Mouse (Mus musculus) testis, adult 10 weeks (tissue): ENCODE results near the gene Slc4a4. TPM values are rescaled to one million over a fixed set of nuclear protein-coding genes. Genes with fewer than 3 reads are reported as not detected.

ENCODE experiments used
- polyA plus RNA-seq: library from polyadenylated mRNA; stranded (reverse); fragments of 350-450 nt; fragmentation: Illumina TruSeq; extraction: RNeasy Lipid Tissue Mini Kit (QIAGEN cat#74804); gene quantifications from one replicate; pipeline ENCODE4 v1.2.3, GENCODE M21; 2014; ENCODE audit warnings: low read depth, low replicate concordance

Slc4a4 gene
- polyA plus RNA-seq = 0.70 TPM

DNA sequence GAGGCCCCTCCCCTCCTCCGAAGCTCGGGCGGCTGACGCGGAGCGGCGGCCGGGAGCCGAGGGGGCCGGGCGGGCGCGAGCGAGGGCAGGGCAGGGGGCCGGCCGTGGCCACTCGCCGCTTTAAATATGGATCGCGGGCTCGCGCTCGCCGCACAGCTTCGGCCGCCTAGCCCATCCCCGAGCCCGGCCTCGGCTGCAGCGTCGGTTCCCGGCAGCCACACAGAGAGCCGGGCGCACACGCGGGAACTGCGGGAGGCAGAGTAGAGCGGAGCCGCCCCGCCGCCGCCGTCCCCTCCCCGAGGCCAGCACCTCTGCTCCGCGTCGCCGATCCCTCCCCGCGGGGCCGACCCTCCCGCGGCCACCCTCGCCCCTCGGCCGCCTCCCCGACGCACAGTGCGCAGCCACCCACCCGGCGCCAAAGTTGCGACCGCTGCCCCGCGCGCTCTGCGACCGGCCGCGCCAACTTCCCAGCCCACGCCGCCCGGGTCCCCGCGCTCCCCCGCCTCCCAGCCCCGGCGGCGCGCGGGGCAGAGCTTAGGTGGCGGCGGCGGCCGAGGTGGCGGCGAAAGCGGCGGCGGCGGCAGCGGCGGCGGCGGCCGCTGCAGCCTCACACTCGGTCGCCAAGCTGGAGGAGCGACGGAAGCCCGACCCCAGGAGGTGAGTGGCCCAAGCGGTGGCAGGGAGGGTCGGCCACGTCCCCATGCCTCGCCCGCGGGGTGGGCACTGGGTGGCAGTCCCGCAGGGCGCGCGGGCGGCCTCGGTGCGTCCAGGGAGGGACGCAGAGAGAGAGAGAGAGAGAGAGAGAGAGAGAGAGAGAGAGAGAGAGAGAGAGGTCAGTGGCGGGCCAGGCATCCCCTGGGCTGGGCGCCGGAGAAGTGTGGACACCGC, at the start of gene Slc4a4:
Slc4a4 (plus strand) TSS at position 151 of the 888 bp plus-strand sequence.

Other genes starting within 250 kb of the Slc4a4 start
- 157 TPM for gene Grsf1, start 210.6 kb upstream of the Slc4a4 start, polyA plus RNA-seq
- 41.4 TPM for gene Mob1b, start 166.0 kb upstream of the Slc4a4 start, polyA plus RNA-seq
- 6.6 TPM for gene Dck, start 121.8 kb upstream of the Slc4a4 start, polyA plus RNA-seq